15 mouse cellular contexts compared by ENCODE assay signal in genomic region chr2:170329921-170330320, GRCm38 (mm10).
DNase-seq lines count a peak whose midpoint lies in the region; ATAC-seq and TF ChIP-seq lines count a peak whose summit lies in the region.
"Had no signal": no experiment of that assay in that cellular context is flagged by ENCODE, and none has a peak within 500 bp of the region (broad histone marks: within the 10 kb centered on the region; RNA-seq: fewer than 3 reads in every experiment).

No protein-coding gene starts in this region.

- H3K9ac ChIP-seq in lung, embryonic 14.5 days, result no peak overlapping the region
- H3K9ac ChIP-seq in heart, adult 2 months (ENCODE audit: low read depth, low read length), result no peak overlapping the region
- no peak overlapping the region for H3K9ac ChIP-seq in stomach, embryonic 15.5 days
- no peak overlapping the region for H3K9ac ChIP-seq in hindbrain, embryonic 14.5 days
- H3K9ac ChIP-seq: kidney, embryonic 15.5 days; limb, embryonic 13.5 days had no signal

- TF ChIP-seq POLR2A in heart, adult 2 months (IDR thresholded peaks at IDR 0.05; ENCODE audit: insufficient read depth, low read depth, low read length), result no peak

- no peaks in the 10 kb centered on the region for H3K27me3 ChIP-seq in lung, embryonic 14.5 days (ENCODE audit: insufficient read depth, low read length)
- H3K27me3 ChIP-seq in heart, adult 2 months (ENCODE audit: control insufficient read depth, insufficient read depth, low read length), result no peaks in the 10 kb centered on the region
- H3K27me3 ChIP-seq in stomach, embryonic 15.5 days (replicated peaks), result no peaks in the 10 kb centered on the region
- H3K27me3 ChIP-seq in hindbrain, embryonic 14.5 days (ENCODE audit: control insufficient read depth, insufficient read depth, low read length), result no peaks in the 10 kb centered on the region
- H3K27me3 ChIP-seq: kidney, embryonic 15.5 days; limb, embryonic 13.5 days had no signal

- no peaks in the 10 kb centered on the region for H3K9me3 ChIP-seq in lung, embryonic 14.5 days (ENCODE audit: low read depth, low read length)
- H3K9me3 ChIP-seq in stomach, embryonic 15.5 days, result no peaks in the 10 kb centered on the region
- no peaks in the 10 kb centered on the region for H3K9me3 ChIP-seq in hindbrain, embryonic 14.5 days (ENCODE audit: control insufficient read depth, low read length)
- H3K9me3 ChIP-seq: hindbrain, embryonic 10.5 days; kidney, embryonic 15.5 days; limb, embryonic 13.5 days had no signal

- no peak overlapping the region for H3K4me3 ChIP-seq in lung, embryonic 14.5 days (ENCODE audit: low read depth, low read length)
- H3K4me3 ChIP-seq in heart, adult 2 months, result no peak overlapping the region
- H3K4me3 ChIP-seq in stomach, embryonic 15.5 days (replicated peaks), result no peak overlapping the region
- no peak overlapping the region for H3K4me3 ChIP-seq in hindbrain, embryonic 14.5 days (replicated peaks; ENCODE audit: low read length)
- H3K4me3 ChIP-seq: erythroblast, embryonic 14.5 days; hindbrain, embryonic 10.5 days; kidney, embryonic 15.5 days; limb, embryonic 13.5 days had no signal

- no peak overlapping the region for H3K27ac ChIP-seq in lung, embryonic 14.5 days (ENCODE audit: low read depth)
- H3K27ac ChIP-seq in heart, adult 2 months, result peak overlapping the region; percentile 59; the same call in 1 of the 2 replicates
- peak overlapping the region; percentile 45; the same call in 1 of the 2 replicates for H3K27ac ChIP-seq in stomach, embryonic 15.5 days
- H3K27ac ChIP-seq in hindbrain, embryonic 14.5 days, result no peak overlapping the region
- H3K27ac ChIP-seq: hindbrain, embryonic 10.5 days; kidney, embryonic 15.5 days; limb, embryonic 13.5 days had no signal

- TF ChIP-seq EP300 in heart, adult 2 months (IDR thresholded peaks at IDR 0.05; ENCODE audit: insufficient read depth, low read depth, low read length), result no peak

- intact Hi-C loops in heart, adult 2 months (cut with DNase I), result loop anchor here (5.0 kb wide), 1 partner anchor 43 kb away; no protein-coding TSS in a partner anchor

- TF ChIP-seq CTCF in lung, embryonic 14.5 days (IDR thresholded peaks at IDR 0.05; ENCODE audit: low read depth), result no peak
- TF ChIP-seq CTCF in heart, adult 2 months (IDR thresholded peaks at IDR 0.05), result no peak

- WGBS in lung, embryonic 14.5 days, result 74% methylated on average over 13 of the region's 13 CpGs
- WGBS in heart, adult 2 months, result 38% methylated on average over 13 of the region's 13 CpGs
- 75% methylated on average over 13 of the region's 13 CpGs for WGBS in stomach, embryonic 15.5 days
- 91% methylated on average over 13 of the region's 13 CpGs for WGBS in hindbrain, embryonic 14.5 days

- ATAC-seq in lung, embryonic 14.5 days (ENCODE audit: insufficient read depth), result no peak
- ATAC-seq in stomach, embryonic 15.5 days (ENCODE audit: insufficient read depth, low FRiP score, low read depth), result no peak
- ATAC-seq in hindbrain, embryonic 14.5 days (ENCODE audit: low FRiP score), result no peak
- ATAC-seq: CD4-positive, CD25-positive, alpha-beta regulatory T cell, adult 4 months had no signal

- H3K4me2 ChIP-seq in lung, embryonic 14.5 days, result no peak overlapping the region
- H3K4me2 ChIP-seq in stomach, embryonic 15.5 days, result no peak overlapping the region
- no peak overlapping the region for H3K4me2 ChIP-seq in hindbrain, embryonic 14.5 days (replicated peaks)
- H3K4me2 ChIP-seq: kidney, embryonic 15.5 days; limb, embryonic 13.5 days had no signal

- no peaks in the 10 kb centered on the region for H3K4me1 ChIP-seq in lung, embryonic 14.5 days (ENCODE audit: insufficient read depth)
- peaks cover 5% of the 10 kb centered on the region for H3K4me1 ChIP-seq in heart, adult 2 months (ENCODE audit: control insufficient read depth, insufficient read depth, low read length)
- H3K4me1 ChIP-seq in stomach, embryonic 15.5 days, result peaks cover 9% of the 10 kb centered on the region
- H3K4me1 ChIP-seq in hindbrain, embryonic 14.5 days (replicated peaks; ENCODE audit: control insufficient read depth, insufficient read depth, low read length), result no peaks in the 10 kb centered on the region
- H3K4me1 ChIP-seq: hindbrain, embryonic 10.5 days; limb, embryonic 13.5 days had no signal

- H3K79me2 ChIP-seq in heart, adult 2 months (replicated peaks; ENCODE audit: control insufficient read depth, insufficient read depth, low read length), result no peaks in the 10 kb centered on the region

- no peaks in the 10 kb centered on the region for H3K36me3 ChIP-seq in lung, embryonic 14.5 days (ENCODE audit: insufficient read depth)
- H3K36me3 ChIP-seq in heart, adult 2 months (ENCODE audit: control insufficient read depth, insufficient read depth, low read length), result no peaks in the 10 kb centered on the region
- H3K36me3 ChIP-seq in stomach, embryonic 15.5 days, result no peaks in the 10 kb centered on the region
- H3K36me3 ChIP-seq in hindbrain, embryonic 14.5 days (replicated peaks; ENCODE audit: control insufficient read depth, insufficient read depth), result no peaks in the 10 kb centered on the region
- H3K36me3 ChIP-seq: hindbrain, embryonic 10.5 days; kidney, embryonic 15.5 days; limb, embryonic 13.5 days had no signal

- peak; percentile 2 for DNase-seq in lung, embryonic 14.5 days
- no peak for DNase-seq in lung, postnatal 36 days
- DNase-seq in heart, adult 2 months, result peak in 1 of 2 experiments; percentile 38
- peak; percentile 36 for DNase-seq in heart, postnatal 4 days
- no peak for DNase-seq in hindbrain, embryonic 14.5 days (ENCODE audit: low spot score)
- DNase-seq in ovary, postnatal 36 days (ENCODE audit: low spot score), result no peak
- no peak for DNase-seq in cerebellum, adult 18-20 months
- DNase-seq: adrenal gland, adult 8-10 months; embryo, embryonic 11 days had no signal

Comparison
In these comparisons a context has a peak if more than half of its experiments do, and no peak if none do; other contexts are left out.
1. DNase-seq: peak in lung, embryonic 14.5 days (single experiment) and heart, postnatal 4 days (single experiment); none in lung, postnatal 36 days (single experiment), hindbrain, embryonic 14.5 days (single experiment), ovary, postnatal 36 days (single experiment) and cerebellum, adult 18-20 months (0 of 2).
2. H3K27ac ChIP-seq: peak in heart, adult 2 months (single experiment) and stomach, embryonic 15.5 days (single experiment); none in lung, embryonic 14.5 days (single experiment) and hindbrain, embryonic 14.5 days (single experiment).